Mouse (Mus musculus) heart, embryonic 15.5 days (tissue): ENCODE data around the gene Clstn2. TPM values are rescaled to one million over a fixed set of nuclear protein-coding genes. Genes with fewer than 3 reads are reported as not detected.
A peak's percentile ranks its signal among the peaks of the same experiment; 100 is the strongest.

ENCODE experiments used
- ATAC-seq: fragments of 200-750 bp; cut with Nextera tagmentation; replicated peaks from 2 replicates; pipeline ENCODE4 v1.8.0; 2017; ENCODE audit warnings: low read depth, moderate TSS enrichment; ENCODE audit not compliant: insufficient number of reproducible peaks, insufficient read depth, low FRiP score
- H3K27ac ChIP-seq: fragments of 300-500 bp; sonication (generic); 2 replicates; pipeline ENCODE4 v1.5.1; 2015; ENCODE audit warnings: mild to moderate bottlenecking, inconsistent platforms
- H3K27me3 ChIP-seq: fragments of 300-500 bp; sonication (generic); 2 replicates; pipeline ENCODE4 v1.6.1; 2015; ENCODE audit warnings: inconsistent platforms
- H3K36me3 ChIP-seq: fragments of 300-500 bp; sonication (generic); 2 replicates; pipeline ENCODE4 v1.6.1; 2015; ENCODE audit warnings: mild to moderate bottlenecking, inconsistent platforms
- H3K4me1 ChIP-seq: fragments of 300-500 bp; sonication (generic); replicated peaks from 2 replicates; pipeline ENCODE4 v1.6.1; 2015; ENCODE audit warnings: inconsistent platforms
- H3K4me2 ChIP-seq: fragments of 300-500 bp; sonication (generic); 2 replicates; pipeline ENCODE4 v1.6.1; 2015; ENCODE audit warnings: inconsistent platforms, mild to moderate bottlenecking, moderate library complexity
- H3K4me3 ChIP-seq: fragments of 300-500 bp; sonication (generic); 2 replicates; pipeline ENCODE4 v1.5.1; 2015; ENCODE audit warnings: mild to moderate bottlenecking, inconsistent platforms
- H3K9ac ChIP-seq: fragments of 300-500 bp; sonication (generic); 2 replicates; pipeline ENCODE4 v1.6.1; 2015; ENCODE audit warnings: mild to moderate bottlenecking, inconsistent platforms
- H3K9me3 ChIP-seq: fragments of 300-500 bp; sonication (generic); replicated peaks from 2 replicates; pipeline ENCODE4 v1.6.1; 2016; ENCODE audit warnings: inconsistent platforms
- WGBS: fragments of 180-500 bp; shearing (Covaris S2); methylation state at CpG from one replicate; pipeline ENCODE4 v1.1.7; 2015; ENCODE audit warnings: mixed read lengths; 5-methylcytosine and 5-hydroxymethylcytosine counted together
- polyA plus RNA-seq: library from polyadenylated mRNA; unstranded; fragments of >200 nt; fragmentation: Nextera tagmentation; extraction: Ambion mirVana; gene quantifications from 2 replicates; pipeline ENCODE4 v1.2.1, GENCODE M21; 2015

Gene Clstn2
- polyA plus RNA-seq, 1 experiment from 2014 or later: 0.30 TPM

GRCm38 (mm10) chr9:97826077-97826947, 206.7 kb downstream of the Clstn2 start:
- peak; percentile 53 for ATAC-seq
- WGBS: 29% methylated on average over 16 of the region's 16 CpGs
- Histone ChIP-seq H3K27ac (peak overlapping the region; percentile 26), H3K4me2 (peak overlapping the region; percentile 40), H3K36me3 (no peaks in the 10 kb centered on the region), H3K9me3 (no peaks in the 10 kb centered on the region), H3K9ac (no peak overlapping the region), H3K27me3 (no peaks in the 10 kb centered on the region), H3K4me3 (no peak overlapping the region), H3K4me1 (peaks cover 34% of the 10 kb centered on the region)

GRCm38 (mm10) chr9:97817116-97817515, 215.9 kb downstream of the Clstn2 start:
- Histone ChIP-seq H3K4me1 (peaks cover 12% of the 10 kb centered on the region), H3K4me2 (no peak overlapping the region)

GRCm38 (mm10) chr9:97816143-97816805, 216.7 kb downstream of the Clstn2 start:
- Histone ChIP-seq H3K4me2 (no peak overlapping the region), H3K9ac (no peak overlapping the region), H3K9me3 (no peaks in the 10 kb centered on the region), H3K4me1 (peaks cover 12% of the 10 kb centered on the region), H3K27ac (no peak overlapping the region), H3K36me3 (no peaks in the 10 kb centered on the region), H3K27me3 (no peaks in the 10 kb centered on the region), H3K4me3 (no peak overlapping the region)
- no peak for ATAC-seq
- 84% methylated on average over 3 of the region's 3 CpGs for WGBS

More at GRCm38 (mm10) chr9:97817116-97817515, 215.9 kb downstream of the Clstn2 start:
- Histone ChIP-seq H3K36me3 (no peaks in the 10 kb centered on the region), H3K9me3 (no peaks in the 10 kb centered on the region), H3K27me3 (no peaks in the 10 kb centered on the region), H3K4me3 (no peak overlapping the region), H3K27ac (no peak overlapping the region), H3K9ac (no peak overlapping the region)
- ATAC-seq: no peak
- 57% methylated on average over 4 of the region's 4 CpGs for WGBS

DNA sequence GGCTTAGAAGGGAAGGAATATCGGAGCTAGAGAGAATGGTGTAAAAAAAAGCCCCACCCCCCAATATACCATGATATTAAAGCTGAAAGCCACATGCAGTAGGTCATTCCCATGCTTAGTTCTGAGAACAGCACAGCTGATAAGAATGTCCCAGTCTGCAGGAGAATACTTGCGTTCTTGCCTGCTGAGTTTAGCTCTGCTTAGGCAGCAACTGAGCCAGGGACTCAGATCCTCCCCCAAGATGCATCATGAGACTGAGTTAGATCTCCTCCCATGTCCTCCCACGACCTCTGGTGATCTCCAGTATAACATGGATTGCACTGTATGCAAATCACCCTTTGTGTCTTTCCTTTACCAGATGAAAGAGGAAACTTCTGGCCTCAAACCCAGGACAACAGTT, 219.8 kb downstream of the Clstn2 start:
- Histone ChIP-seq H3K27ac (no peak overlapping the region), H3K4me3 (no peak overlapping the region), H3K36me3 (no peaks in the 10 kb centered on the region), H3K4me2 (no peak overlapping the region), H3K9me3 (no peaks in the 10 kb centered on the region), H3K27me3 (no peaks in the 10 kb centered on the region), H3K4me1 (peaks cover 8% of the 10 kb centered on the region), H3K9ac (no peak overlapping the region)
- WGBS: 14% methylated on average over 3 of the region's 3 CpGs
- peak; percentile 60; the same call in 1 of the 2 replicates for ATAC-seq

DNA sequence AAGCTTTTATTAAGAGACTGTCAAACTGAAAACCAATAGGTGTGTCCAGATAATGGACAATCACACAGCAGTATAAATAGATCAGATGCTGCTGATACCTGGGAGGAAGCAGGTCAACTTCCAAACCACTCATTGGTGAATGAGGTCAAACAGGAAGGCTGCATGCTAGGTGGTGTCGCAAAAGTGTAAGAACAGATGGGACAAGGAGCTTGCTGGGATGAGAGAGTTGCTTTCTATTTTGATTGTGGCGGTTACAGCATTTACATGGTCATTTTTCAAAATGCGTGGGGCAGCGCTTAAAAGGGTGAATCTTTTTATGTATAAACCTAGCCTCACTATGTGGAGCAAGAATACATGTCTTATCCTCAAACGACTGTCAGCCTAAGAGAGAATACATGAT, 225.9 kb downstream of the Clstn2 start:
- Histone ChIP-seq H3K4me3 (no peak overlapping the region), H3K9me3 (no peaks in the 10 kb centered on the region), H3K4me1 (no peaks in the 10 kb centered on the region), H3K36me3 (no peaks in the 10 kb centered on the region), H3K27me3 (no peaks in the 10 kb centered on the region), H3K9ac (no peak overlapping the region), H3K27ac (no peak overlapping the region), H3K4me2 (no peak overlapping the region)
- WGBS: 82% methylated on average over 5 of the region's 5 CpGs
- no peak for ATAC-seq

GRCm38 (mm10) chr9:97793661-97794060, 239.3 kb downstream of the Clstn2 start:
- H3K4me3 ChIP-seq: no peak overlapping the region
- H3K4me2 ChIP-seq: no peak overlapping the region
- H3K9ac ChIP-seq: no peak overlapping the region
- H3K27ac ChIP-seq: no peak overlapping the region
- H3K4me1 ChIP-seq: no peaks in the 10 kb centered on the region
- H3K9me3 ChIP-seq: no peaks in the 10 kb centered on the region
- no peaks in the 10 kb centered on the region for H3K36me3 ChIP-seq
- no peaks in the 10 kb centered on the region for H3K27me3 ChIP-seq
- WGBS: 55% methylated on average over 8 of the region's 8 CpGs
- ATAC-seq: no peak

DNA sequence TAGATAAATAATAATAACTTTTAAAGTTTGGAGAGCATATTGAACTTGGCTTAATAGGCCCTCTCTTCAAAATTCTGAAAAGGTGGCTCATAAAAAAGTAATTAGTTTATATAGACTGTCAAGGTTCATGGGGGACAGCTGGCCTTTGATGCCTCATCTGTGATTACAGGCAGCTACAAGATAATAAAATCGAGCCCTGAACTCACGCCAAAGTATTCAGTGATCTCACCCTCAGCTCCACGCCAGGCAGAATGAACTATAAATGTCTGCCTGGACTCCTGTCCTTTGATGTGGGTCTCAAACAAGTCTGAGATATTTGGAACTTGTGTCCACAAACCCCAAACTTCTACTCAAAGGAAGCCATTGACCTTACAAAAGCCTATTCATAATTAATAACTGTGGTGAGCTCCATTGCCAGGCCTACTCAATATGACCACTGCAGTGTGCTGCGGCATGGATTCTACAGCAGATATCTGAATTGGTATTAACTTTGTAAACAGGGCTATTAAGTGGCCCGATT, 244.8 kb downstream of the Clstn2 start:
- Histone ChIP-seq H3K4me2 (no peak overlapping the region), H3K4me3 (no peak overlapping the region), H3K4me1 (0 out of 2 replicates have a peak, but pooled peaks cover 3% of the 10 kb centered on the region), H3K27ac (no peak overlapping the region), H3K9me3 (no peaks in the 10 kb centered on the region), H3K9ac (no peak overlapping the region), H3K36me3 (no peaks in the 10 kb centered on the region), H3K27me3 (no peaks in the 10 kb centered on the region)
- ATAC-seq: no peak
- 53% methylated on average over 5 of the region's 5 CpGs for WGBS

DNA sequence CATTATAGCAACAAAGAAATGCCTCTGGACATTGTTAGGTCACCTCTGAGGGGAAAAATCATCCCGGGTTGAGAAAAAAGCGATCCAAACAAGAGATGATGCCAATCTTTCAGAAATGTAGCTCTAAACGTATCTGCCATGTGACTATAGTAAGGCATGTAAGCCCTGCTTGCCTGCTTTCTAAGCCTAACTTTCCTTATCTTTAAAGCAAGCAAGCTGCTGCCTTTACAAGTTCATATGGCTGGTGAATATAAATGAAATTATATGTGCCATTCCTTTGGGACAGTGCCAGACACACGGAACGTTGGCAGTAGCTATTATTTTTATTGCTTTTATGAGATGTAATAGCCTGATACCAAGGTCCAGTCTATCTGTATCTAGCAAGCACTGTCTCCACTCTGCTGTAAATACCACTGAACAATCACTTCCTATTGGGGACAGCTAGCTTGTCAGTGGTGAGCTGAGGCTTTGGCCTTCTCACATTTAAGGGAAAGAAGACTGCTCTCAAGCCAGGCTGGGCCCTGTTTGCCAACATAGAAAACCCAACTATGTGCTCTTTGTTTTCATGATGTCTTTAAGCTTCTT, 252.9 kb downstream of the Clstn2 start:
- Histone ChIP-seq H3K9me3 (no peaks in the 10 kb centered on the region), H3K4me2 (no peak overlapping the region), H3K4me1 (no peaks in the 10 kb centered on the region), H3K27ac (no peak overlapping the region), H3K9ac (no peak overlapping the region), H3K36me3 (no peaks in the 10 kb centered on the region), H3K27me3 (no peaks in the 10 kb centered on the region), H3K4me3 (no peak overlapping the region)
- WGBS: 56% methylated on average over 5 of the region's 5 CpGs
- no peak for ATAC-seq

GRCm38 (mm10) chr9:97775770-97776169, 257.2 kb downstream of the Clstn2 start:
- H3K27ac ChIP-seq: no peak overlapping the region
- 87% methylated on average over 1 of the region's 1 CpGs for WGBS
- no peak overlapping the region for H3K4me3 ChIP-seq
- H3K36me3 ChIP-seq: no peaks in the 10 kb centered on the region
- no peak overlapping the region for H3K9ac ChIP-seq
- no peak for ATAC-seq
- H3K4me1 ChIP-seq: no peaks in the 10 kb centered on the region
- no peak overlapping the region for H3K4me2 ChIP-seq
- no peaks in the 10 kb centered on the region for H3K27me3 ChIP-seq
- H3K9me3 ChIP-seq: no peaks in the 10 kb centered on the region

- no peaks in the 10 kb centered on the region for H3K27me3 ChIP-seq
- H3K4me1 ChIP-seq: no peaks in the 10 kb centered on the region
- H3K9ac ChIP-seq: no peak overlapping the region
- H3K27ac ChIP-seq: no peak overlapping the region
- no peak for ATAC-seq
- 52% methylated on average over 1 of the region's 1 CpGs for WGBS
- H3K36me3 ChIP-seq: no peaks in the 10 kb centered on the region
- no peaks in the 10 kb centered on the region for H3K9me3 ChIP-seq
- H3K4me2 ChIP-seq: no peak overlapping the region
- no peak overlapping the region for H3K4me3 ChIP-seq
Observed at GRCm38 (mm10) chr9:97774991-97775390, 258.0 kb downstream of the Clstn2 start.

DNA sequence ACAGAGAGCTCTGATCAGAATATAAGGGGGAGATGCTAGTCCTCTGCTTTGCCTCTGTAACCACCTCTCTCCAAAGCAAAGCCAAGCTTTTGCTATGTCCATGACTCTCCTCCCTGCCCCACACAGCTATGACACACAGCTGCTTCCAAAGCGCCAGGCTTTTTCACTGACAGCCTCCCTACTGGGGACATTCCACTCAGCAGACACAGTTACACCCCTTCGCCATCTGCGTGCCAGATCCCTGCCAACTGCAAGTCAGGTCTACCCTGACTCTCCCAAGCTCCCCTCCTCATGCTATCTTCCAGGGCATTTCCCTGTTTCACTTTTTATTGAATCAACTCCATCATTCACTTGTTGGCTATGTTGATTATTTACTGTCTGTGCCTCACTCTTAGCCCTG, 259.1 kb downstream of the Clstn2 start:
- Histone ChIP-seq H3K4me1 (no peaks in the 10 kb centered on the region), H3K27me3 (no peaks in the 10 kb centered on the region), H3K27ac (no peak overlapping the region), H3K36me3 (no peaks in the 10 kb centered on the region), H3K4me2 (no peak overlapping the region), H3K4me3 (no peak overlapping the region), H3K9me3 (no peaks in the 10 kb centered on the region), H3K9ac (no peak overlapping the region)
- WGBS: 74% methylated on average over 3 of the region's 3 CpGs
- ATAC-seq: no peak
